Mouse (Mus musculus) heart, postnatal 0 days (tissue): ENCODE data around the gene Cfap99. TPM values are rescaled to one million over a fixed set of nuclear protein-coding genes. Genes with fewer than 3 reads are reported as not detected.

Source experiments
- ATAC-seq: fragments of 200-750 bp; cut with Nextera tagmentation; 2 replicates; pipeline ENCODE4 v1.8.0; 2017; ENCODE audit warnings: low read depth, moderate number of reproducible peaks, moderate library complexity; ENCODE audit not compliant: insufficient read depth
- DNase-seq: peaks from one replicate; pipeline ENCODE4 v3.0.0-alpha.2; 2016; ENCODE audit warnings: low spot score
- H3K27ac ChIP-seq: fragments of 300-500 bp; sonication (generic); 2 replicates; pipeline ENCODE4 v1.5.1; 2014; ENCODE audit warnings: low read depth, mild to moderate bottlenecking
- H3K27me3 ChIP-seq: fragments of 300-500 bp; sonication (generic); 2 replicates; pipeline ENCODE4 v1.6.1; 2014; ENCODE audit warnings: low read length, mixed read lengths; ENCODE audit not compliant: control insufficient read depth, insufficient read depth
- H3K36me3 ChIP-seq: fragments of 300-500 bp; sonication (generic); replicated peaks from 2 replicates; pipeline ENCODE4 v1.6.1; 2014; ENCODE audit warnings: low read length, mixed read lengths; ENCODE audit not compliant: control insufficient read depth, insufficient read depth
- H3K4me1 ChIP-seq: fragments of 300-500 bp; sonication (generic); 2 replicates; pipeline ENCODE4 v1.6.1; 2014; ENCODE audit warnings: antibody characterized with exemption; ENCODE audit not compliant: control insufficient read depth, insufficient read depth
- H3K4me2 ChIP-seq: fragments of 300-500 bp; sonication (generic); 2 replicates; pipeline ENCODE4 v1.6.1; 2014; ENCODE audit warnings: low read depth, mild to moderate bottlenecking, low read length, moderate library complexity
- H3K4me3 ChIP-seq: fragments of 300-500 bp; sonication (generic); 2 replicates; pipeline ENCODE4 v1.5.1; 2014; ENCODE audit warnings: low read depth, low read length
- H3K9ac ChIP-seq: fragments of 300-500 bp; sonication (generic); replicated peaks from 2 replicates; pipeline ENCODE4 v1.6.1; 2014; ENCODE audit warnings: low read depth, low read length, mixed read lengths
- H3K9me3 ChIP-seq: fragments of 300-500 bp; sonication (generic); replicated peaks from 2 replicates; pipeline ENCODE4 v1.6.1; 2016; ENCODE audit warnings: low read length; ENCODE audit not compliant: control insufficient read depth
- CTCF ChIP-seq: IDR thresholded peaks from 2 replicates; pipeline ENCODE4 v1.5.1; 2016; ENCODE audit warnings: antibody characterized with exemption, control low read depth, low read depth
- EP300 ChIP-seq: IDR thresholded peaks from 2 replicates; pipeline ENCODE4 v1.6.1; 2016; ENCODE audit warnings: antibody characterized with exemption, low read depth
- WGBS: fragments of 180-500 bp; shearing (Covaris S2); extraction: QIAGEN DNeasy Blood & Tissue Kit; methylation state at CpG from one replicate; pipeline ENCODE4 v1.1.7; 2014; 5-methylcytosine and 5-hydroxymethylcytosine counted together
- polyA plus RNA-seq: library from polyadenylated mRNA; unstranded; fragments of >200 nt; fragmentation: Nextera tagmentation; extraction: Ambion mirVana; gene quantifications from 2 replicates; pipeline ENCODE4 v1.2.1, GENCODE M21; 2015
- total RNA-seq: library from RNA; depleted of rRNA; stranded (reverse); fragments of >200 nt; gene quantifications from 2 replicates; pipeline ENCODE4 v1.2.3, GENCODE M21; 2014; ENCODE audit warnings: low replicate concordance

Gene Cfap99
- total and polyA plus RNA-seq, 2 experiments from 2014 or later, result not detected

DNA sequence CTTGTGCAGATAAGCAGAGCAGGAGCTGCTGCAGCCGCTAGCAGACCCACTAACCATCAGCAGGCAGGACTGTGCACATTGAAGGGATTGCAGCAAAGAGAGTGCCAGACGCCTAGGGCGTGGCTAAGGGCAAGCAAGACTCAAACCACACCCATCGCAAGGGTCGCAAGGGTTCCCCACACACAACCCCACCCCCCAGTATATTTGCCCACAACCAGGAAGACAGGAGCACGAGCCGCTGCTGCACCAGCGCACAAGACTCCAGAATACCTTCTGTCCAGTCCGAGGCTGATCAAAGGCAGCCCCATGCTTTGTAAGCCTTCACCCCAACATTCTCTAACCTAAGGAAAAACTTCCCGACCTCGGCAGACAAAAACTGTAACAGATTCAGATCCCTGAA lies 1.9 kb upstream of the Cfap99 start:
- H3K27me3 ChIP-seq, result peaks cover 55% of the 10 kb centered on the region
- TF ChIP-seq EP300 (no peak), CTCF (no peak)
- no peak for DNase-seq
- peaks cover under 1% of the 10 kb centered on the region; the same call in 1 of the 2 replicates for H3K4me1 ChIP-seq
- ATAC-seq, result no peak
- H3K9ac ChIP-seq, result no peak overlapping the region
- peak overlapping the region; percentile 88 for H3K4me2 ChIP-seq
- no peaks in the 10 kb centered on the region for H3K9me3 ChIP-seq
- no peak overlapping the region for H3K27ac ChIP-seq
- H3K36me3 ChIP-seq, result no peaks in the 10 kb centered on the region
- WGBS, result 10% methylated on average over 11 of the region's 11 CpGs
- 0 out of 2 replicates have a peak overlapping the region, but pooled peaks have one; percentile 61 for H3K4me3 ChIP-seq

DNA sequence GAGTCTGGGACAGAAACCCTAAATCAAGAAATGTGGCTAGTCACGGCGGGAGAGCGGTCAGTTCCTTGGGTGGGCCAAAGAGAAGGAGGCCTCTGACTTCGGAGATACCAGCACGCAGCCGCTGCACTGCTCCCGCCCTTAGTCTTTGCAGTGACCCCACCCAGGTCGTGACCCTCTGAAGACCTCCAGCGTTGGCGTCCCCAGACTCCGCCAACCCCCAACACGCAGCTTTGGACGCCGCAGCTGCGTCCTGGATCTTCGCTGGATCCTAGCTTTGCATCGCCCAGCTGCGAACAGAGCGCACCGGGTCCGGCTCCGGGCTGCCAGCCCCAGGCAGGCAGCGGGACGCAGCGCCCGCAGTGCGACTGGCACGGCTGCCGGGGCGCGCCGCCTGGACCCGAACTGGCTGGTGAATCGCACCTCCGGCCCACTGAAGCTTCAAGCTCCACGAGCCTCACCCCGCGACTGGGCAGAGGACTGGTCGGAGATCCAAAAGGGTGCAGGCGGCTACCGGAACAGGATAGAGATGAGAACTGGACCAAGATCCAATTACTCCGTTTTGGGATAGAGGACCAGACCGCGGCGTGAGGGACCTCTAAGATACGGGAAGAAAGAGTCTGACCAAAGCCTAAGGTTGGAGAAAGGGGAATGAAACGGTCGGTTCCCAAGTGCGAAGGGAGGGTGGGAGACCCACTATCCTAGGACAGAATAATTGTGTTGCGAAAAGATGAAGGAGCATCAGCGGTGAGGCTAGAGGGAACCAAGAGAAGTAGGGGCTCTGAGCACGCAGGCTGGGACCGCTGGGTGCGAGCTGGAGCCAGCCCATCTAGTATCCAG lies 1.2 kb upstream of the Cfap99 start:
- ATAC-seq (no peak), DNase-seq (no peak)
- H3K4me2 ChIP-seq, result peak overlapping the region; percentile 88
- H3K36me3 ChIP-seq, result no peaks in the 10 kb centered on the region
- WGBS, result 1% methylated on average over 54 of the region's 54 CpGs
- H3K27me3 ChIP-seq, result peaks cover 55% of the 10 kb centered on the region
- no peak overlapping the region for H3K9ac ChIP-seq
- peak overlapping the region; percentile 61 for H3K4me3 ChIP-seq
- TF ChIP-seq EP300 (no peak), CTCF (no peak)
- no peaks in the 10 kb centered on the region; the same call in 1 of the 2 replicates for H3K4me1 ChIP-seq
- no peaks in the 10 kb centered on the region for H3K9me3 ChIP-seq
- H3K27ac ChIP-seq, result no peak overlapping the region

DNA sequence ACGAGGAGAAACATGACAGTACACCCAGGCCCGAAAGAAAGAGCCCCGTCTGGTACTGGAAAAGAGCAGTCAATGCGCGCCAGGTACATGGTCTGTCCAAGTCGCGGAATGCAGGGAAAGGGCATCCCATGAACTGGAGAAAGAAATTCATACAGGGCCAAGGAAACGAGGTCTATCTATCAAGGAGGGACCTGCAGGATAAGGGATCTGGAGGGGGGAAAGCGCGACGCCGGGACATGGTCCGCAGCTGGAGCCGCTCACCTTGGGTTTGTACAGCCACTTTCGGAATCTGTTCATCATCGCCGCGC lies 608 bp upstream of the Cfap99 start:
- 2% methylated on average over 18 of the region's 18 CpGs for WGBS

DNA sequence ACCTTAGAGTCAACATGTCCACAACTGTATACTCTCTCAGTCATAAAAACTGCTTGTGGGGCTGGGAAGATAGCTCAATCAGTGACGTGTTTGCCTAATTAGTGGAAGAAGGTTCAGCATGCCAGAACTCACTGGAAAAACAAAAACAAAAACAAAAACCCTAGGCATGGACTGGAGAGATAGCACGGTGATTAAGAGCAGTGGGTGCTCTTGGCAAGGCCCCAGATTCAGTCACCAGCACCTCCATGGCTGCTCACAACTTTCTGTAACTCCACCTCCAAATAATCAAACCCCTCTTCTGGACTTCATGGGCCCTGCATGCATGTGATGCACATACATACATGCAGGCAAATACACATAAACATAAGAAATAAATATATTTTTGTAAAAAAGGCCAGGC lies 886 bp downstream of the Cfap99 start:
- Histone ChIP-seq H3K27me3 (peaks cover 57% of the 10 kb centered on the region), H3K4me1 (peaks cover 3% of the 10 kb centered on the region), H3K4me3 (no peak overlapping the region), H3K4me2 (no peak overlapping the region), H3K9ac (no peak overlapping the region), H3K27ac (no peak overlapping the region), H3K9me3 (no peaks in the 10 kb centered on the region), H3K36me3 (no peaks in the 10 kb centered on the region)
- 54% methylated on average over 2 of the region's 2 CpGs for WGBS
- ATAC-seq (no peak), DNase-seq (no peak)
- TF ChIP-seq CTCF, result no peak
- TF ChIP-seq EP300, result no peak

More for the DNA sequence above, 608 bp upstream of the Cfap99 start:
- peaks cover 59% of the 10 kb centered on the region for H3K27me3 ChIP-seq
- peak overlapping the region; percentile 61 for H3K4me3 ChIP-seq
- no peaks in the 10 kb centered on the region; the same call in 1 of the 2 replicates for H3K4me1 ChIP-seq
- H3K36me3 ChIP-seq, result no peaks in the 10 kb centered on the region
- no peak overlapping the region for H3K9ac ChIP-seq
- peak overlapping the region; percentile 88 for H3K4me2 ChIP-seq
- ATAC-seq (no peak), DNase-seq (no peak)
- H3K27ac ChIP-seq, result no peak overlapping the region
- TF ChIP-seq EP300, result no peak
- TF ChIP-seq CTCF, result no peak
- no peaks in the 10 kb centered on the region for H3K9me3 ChIP-seq

DNA sequence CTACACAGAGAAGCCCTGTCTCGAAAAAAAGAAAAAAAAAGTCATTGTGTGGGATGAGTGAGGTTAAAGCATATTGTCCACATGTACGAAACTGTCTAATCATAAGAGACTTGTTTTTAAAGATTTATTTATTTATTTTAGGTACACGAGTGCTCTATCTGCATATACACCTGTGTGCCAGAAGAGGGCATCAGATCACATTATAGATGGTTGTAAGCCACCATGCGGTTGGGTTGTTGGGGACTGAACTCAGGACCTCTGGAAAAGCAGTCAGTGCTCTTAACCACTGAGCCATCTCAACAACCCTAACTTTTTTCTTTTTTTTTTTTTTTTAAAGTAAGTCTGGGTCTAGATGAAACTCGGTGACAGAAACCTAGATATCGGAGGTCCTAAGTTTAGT lies 5.0 kb downstream of the Cfap99 start:
- Histone ChIP-seq H3K4me2 (no peak overlapping the region), H3K27me3 (peaks cover 20% of the 10 kb centered on the region), H3K4me1 (peaks cover 14% of the 10 kb centered on the region), H3K9ac (no peak overlapping the region), H3K27ac (no peak overlapping the region), H3K9me3 (no peaks in the 10 kb centered on the region), H3K4me3 (no peak overlapping the region), H3K36me3 (no peaks in the 10 kb centered on the region)
- 77% methylated on average over 6 of the region's 6 CpGs for WGBS
- no peak for ATAC-seq
- no peak for DNase-seq
- TF ChIP-seq EP300 (no peak), CTCF (no peak)

DNA sequence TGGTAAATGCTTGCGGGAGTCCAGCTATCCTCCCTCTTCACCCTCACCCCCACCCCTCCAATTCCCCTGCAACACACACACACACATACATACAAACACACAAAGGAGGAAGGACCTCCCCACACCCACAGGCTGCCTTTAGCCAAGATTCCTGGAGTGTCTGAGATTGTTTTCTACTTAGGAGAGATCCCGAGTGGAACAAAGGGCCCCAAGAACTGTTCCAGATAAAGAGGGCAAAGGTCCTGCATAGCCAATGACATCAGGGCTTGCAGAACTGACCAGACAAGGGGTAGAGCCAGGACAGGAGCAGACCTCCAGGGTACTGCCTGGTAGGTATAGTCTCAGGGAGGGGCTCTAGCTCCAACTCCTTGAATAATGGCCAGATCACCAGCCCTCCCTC lies 6.3 kb downstream of the Cfap99 start:
- Histone ChIP-seq H3K27me3 (peaks cover 10% of the 10 kb centered on the region), H3K4me3 (no peak overlapping the region), H3K9ac (no peak overlapping the region), H3K4me1 (peaks cover 14% of the 10 kb centered on the region), H3K36me3 (no peaks in the 10 kb centered on the region), H3K4me2 (no peak overlapping the region), H3K9me3 (no peaks in the 10 kb centered on the region), H3K27ac (peak overlapping the region; percentile 30; the same call in 1 of the 2 replicates)
- no peak for TF ChIP-seq EP300
- TF ChIP-seq CTCF, result no peak
- ATAC-seq, result peak; percentile 69
- WGBS, result 18% methylated on average over 2 of the region's 2 CpGs
- peak; percentile 40 for DNase-seq
